32 mouse cellular contexts compared by ENCODE assay signal in genomic region chr8:91975460-91975859, GRCm38 (mm10).
"Had no signal": no experiment of that assay in that cellular context is flagged by ENCODE, and none has a peak within 500 bp of the region (broad histone marks: within the 10 kb centered on the region; RNA-seq: fewer than 3 reads in every experiment).

No protein-coding gene starts in this region.

- ATAC-seq: inflammation-experienced regulatory T-cells, adult 6 months; intestine, embryonic 15.5 days; intestine, embryonic 16.5 days; intestine, postnatal 0 days had no signal

- H3K4me1 ChIP-seq: heart, embryonic 12.5 days; intestine, embryonic 15.5 days; kidney, embryonic 15.5 days had no signal

- H3K27ac ChIP-seq: heart, adult 2 months; heart, embryonic 13.5 days; heart, embryonic 15.5 days; hindbrain, embryonic 15.5 days; intestine, embryonic 15.5 days; kidney, embryonic 15.5 days; kidney, postnatal 0 days; layer of hippocampus, adult 2 months; left cerebral cortex, adult 2 months had no signal

- H3K36me3 ChIP-seq: heart, embryonic 12.5 days; heart, embryonic 13.5 days; heart, embryonic 15.5 days; hindbrain, embryonic 12.5 days; hindbrain, embryonic 13.5 days; hindbrain, embryonic 15.5 days; intestine, embryonic 15.5 days; kidney, embryonic 15.5 days had no signal

- H3K4me3 ChIP-seq: heart, adult 2 months; heart, embryonic 12.5 days; heart, embryonic 13.5 days; heart, embryonic 15.5 days; hindbrain, embryonic 12.5 days; hindbrain, embryonic 13.5 days; hindbrain, embryonic 15.5 days; intestine, embryonic 15.5 days; kidney, embryonic 15.5 days; layer of hippocampus, adult 2 months; left cerebral cortex, adult 2 months had no signal

- H3K4me2 ChIP-seq: heart, embryonic 11.5 days; heart, embryonic 12.5 days; heart, embryonic 13.5 days; heart, embryonic 15.5 days; hindbrain, embryonic 12.5 days; hindbrain, embryonic 13.5 days; hindbrain, embryonic 14.5 days; hindbrain, embryonic 15.5 days; intestine, embryonic 15.5 days; kidney, embryonic 15.5 days had no signal

- H3K9ac ChIP-seq: heart, embryonic 12.5 days; heart, embryonic 13.5 days; heart, embryonic 15.5 days; hindbrain, embryonic 12.5 days; hindbrain, embryonic 13.5 days; hindbrain, embryonic 14.5 days; hindbrain, embryonic 15.5 days; intestine, embryonic 15.5 days; kidney, embryonic 15.5 days had no signal

- H3K9me3 ChIP-seq: heart, embryonic 12.5 days; heart, embryonic 13.5 days; heart, embryonic 15.5 days; hindbrain, embryonic 12.5 days; hindbrain, embryonic 13.5 days; hindbrain, embryonic 15.5 days; intestine, embryonic 15.5 days; kidney, embryonic 15.5 days had no signal

- DNase-seq: heart, adult 2 months; heart, postnatal 10 days; heart, postnatal 14 days; heart, postnatal 36 days; heart, postnatal 4 days; kidney, adult 11 months; kidney, adult 18-20 months; kidney, adult 2 months; kidney, adult 8-10 months; kidney, adult 9 months; kidney, postnatal 10 days; kidney, postnatal 14 days; kidney, postnatal 36 days; kidney, postnatal 4 days; layer of hippocampus, adult 9-11 months; layer of hippocampus, postnatal 36 days had no signal

- H3K27me3 ChIP-seq: intestine, embryonic 15.5 days had no signal
